Mouse (Mus musculus) small intestine, adult 2 months (tissue): Measurements from ENCODE around the gene Lin37. TPM values are rescaled to one million over a fixed set of nuclear protein-coding genes. Genes with fewer than 3 reads are reported as not detected.

Experiments
- H3K27ac ChIP-seq: fragments of 200-500 bp; 2 replicates; pipeline ENCODE4 v1.5.1; 2012; ENCODE audit warnings: low read depth, low read length, control low read depth, inconsistent platforms; ENCODE audit not compliant: insufficient read depth
- H3K27me3 ChIP-seq: fragments of 200-500 bp; 2 replicates; pipeline ENCODE4 v1.6.1; 2012; ENCODE audit warnings: mild to moderate bottlenecking, moderate library complexity, low read length, inconsistent platforms; ENCODE audit not compliant: control insufficient read depth, insufficient read depth
- H3K36me3 ChIP-seq: fragments of 200-500 bp; 2 replicates; pipeline ENCODE4 v1.6.1; 2012; ENCODE audit warnings: mild to moderate bottlenecking, low read length, control low read depth, inconsistent platforms; ENCODE audit not compliant: control insufficient read depth, insufficient read depth
- H3K4me1 ChIP-seq: fragments of 200-500 bp; 2 replicates; pipeline ENCODE4 v1.6.1; 2012; ENCODE audit warnings: low read length, inconsistent platforms, mixed read lengths; ENCODE audit not compliant: control insufficient read depth, insufficient read depth, insufficient read length
- H3K4me3 ChIP-seq: fragments of 200-500 bp; 2 replicates; pipeline ENCODE4 v1.5.1; 2012; ENCODE audit warnings: low read depth, mild to moderate bottlenecking, control low read depth, inconsistent platforms, low read length, moderate library complexity
- CTCF ChIP-seq: fragments of 200-500 bp; IDR thresholded peaks from 2 replicates; pipeline ENCODE4 v1.5.1; 2012; ENCODE audit warnings: low read depth, mild to moderate bottlenecking, control low read depth, inconsistent platforms, low read length, moderate library complexity, mixed read lengths; ENCODE audit not compliant: insufficient replicate concordance, insufficient read length; ENCODE audit errors: extremely low read depth
- POLR2A ChIP-seq: fragments of 200-500 bp; IDR thresholded peaks from 2 replicates; pipeline ENCODE4 v1.6.1; 2012; ENCODE audit warnings: low read depth, mild to moderate bottlenecking, control low read depth, inconsistent platforms, low read length, moderate library complexity
- WGBS: fragments of 180-500 bp; shearing (Covaris S2); methylation state at CpG from one replicate; pipeline ENCODE4 v1.1.7; 2018; 5-methylcytosine and 5-hydroxymethylcytosine counted together
- polyA plus RNA-seq: library from polyadenylated mRNA; depleted of rRNA; stranded (reverse); fragments of >200 nt; gene quantifications from 2 replicates; pipeline ENCODE4 v1.2.3, GENCODE M21; 2012; rRNA removed

Gene Lin37
- polyA plus RNA-seq: 23.7 and 37.9 TPM in 2 replicates

DNA sequence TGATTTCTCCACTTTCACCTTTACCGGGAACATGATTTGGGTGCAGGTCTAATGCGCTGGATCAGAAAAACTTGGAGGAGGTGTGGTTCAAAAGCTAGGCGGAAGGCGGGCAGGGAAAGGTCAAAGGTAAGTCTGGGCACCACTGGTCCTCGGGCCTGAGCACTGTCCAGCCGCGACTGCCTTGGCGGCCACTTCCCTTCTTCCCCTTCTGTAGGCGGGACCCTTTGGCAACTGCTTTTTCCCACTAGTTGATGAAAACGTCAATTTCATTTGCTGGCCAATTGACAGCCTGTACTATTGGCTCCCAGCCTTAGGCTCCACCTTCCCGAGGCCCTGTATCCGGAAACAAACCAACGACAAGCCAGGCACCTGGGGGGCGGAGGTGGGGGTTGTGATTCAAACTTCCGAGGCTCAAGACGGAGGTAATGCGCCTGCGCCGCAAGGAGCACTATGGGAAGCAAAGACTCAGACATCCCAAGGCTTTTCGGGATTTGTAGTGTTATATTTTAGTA is at the start of gene Lin37:
Gene Lin37, minus strand, starts transcription at position 396 of the 512 bp plus-strand sequence.
- H3K4me3 ChIP-seq: peak within 1 kb of the TSS; percentile 69
- TF ChIP-seq POLR2A (peak; percentile 66; the same call in 1 of the 2 replicates), CTCF (no peak)
- H3K4me1 ChIP-seq: peaks cover 9% of the 10 kb centered on the region; the same call in 1 of the 2 replicates
- WGBS: under 1% methylated on average over 20 of the region's 20 CpGs
- peak within 1 kb of the TSS; percentile 73 for H3K27ac ChIP-seq
- peaks cover 23% of the 10 kb centered on the region for H3K36me3 ChIP-seq
- H3K27me3 ChIP-seq: no peaks in the 10 kb centered on the region

DNA sequence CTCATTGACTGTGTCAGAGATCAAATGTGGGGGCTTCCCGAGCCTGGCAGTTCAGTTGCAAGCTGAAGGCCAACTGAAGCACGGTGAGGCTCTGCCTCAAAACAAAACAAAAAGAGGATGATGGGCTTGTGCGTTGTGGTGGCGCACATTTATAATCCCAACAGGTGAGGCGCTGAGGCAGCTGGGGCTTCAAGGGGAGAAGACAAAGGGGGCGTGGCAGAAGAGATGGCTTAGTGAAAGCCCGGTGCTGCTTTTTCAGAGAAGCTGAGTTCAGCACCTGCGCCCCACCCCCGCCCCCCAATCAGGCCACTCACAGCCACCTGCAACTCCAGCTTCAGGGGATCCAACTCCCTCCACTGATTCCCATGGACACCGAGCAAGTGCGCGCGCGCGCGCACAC is 48.8 kb upstream of the Lin37 start:
- Histone ChIP-seq H3K36me3 (no peaks in the 10 kb centered on the region), H3K4me1 (peaks cover 5% of the 10 kb centered on the region), H3K27ac (no peak overlapping the region), H3K4me3 (no peak overlapping the region), H3K27me3 (no peaks in the 10 kb centered on the region)
- 48% methylated on average over 16 of the region's 16 CpGs for WGBS
- TF ChIP-seq POLR2A (no peak), CTCF (no peak)

DNA sequence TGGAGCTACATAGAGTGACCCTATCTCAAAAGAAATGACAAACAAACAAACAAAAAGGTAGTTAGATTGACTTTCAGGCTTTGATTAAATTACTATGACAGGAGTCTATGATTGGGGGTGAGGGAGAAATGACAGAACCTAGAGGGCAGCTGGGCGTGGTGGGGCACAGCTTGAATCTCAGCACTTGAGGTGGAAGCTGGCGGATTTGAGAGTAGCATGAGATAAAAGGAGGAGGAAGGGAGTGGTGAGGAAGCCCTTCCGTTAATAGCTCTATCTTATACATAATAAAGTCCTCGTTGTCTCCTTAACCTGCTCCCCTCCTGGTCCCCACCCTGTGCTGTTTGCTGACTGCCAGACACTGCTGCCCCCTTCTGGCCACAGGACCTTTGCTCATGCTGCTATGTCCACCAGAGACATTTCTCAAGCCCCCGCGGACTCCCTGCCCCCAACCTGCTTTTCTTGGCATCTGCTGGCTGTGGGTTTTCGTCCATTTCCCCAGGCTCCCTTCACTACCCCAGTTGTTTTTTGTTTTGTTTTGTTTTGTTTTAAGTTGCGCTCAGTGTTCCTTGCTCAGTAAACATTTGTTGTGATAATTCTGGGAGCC is 48.2 kb upstream of the Lin37 start:
- Histone ChIP-seq H3K27ac (no peak overlapping the region), H3K4me3 (no peak overlapping the region), H3K27me3 (no peaks in the 10 kb centered on the region), H3K4me1 (peaks cover 9% of the 10 kb centered on the region), H3K36me3 (no peaks in the 10 kb centered on the region)
- no peak for TF ChIP-seq POLR2A
- peak; percentile 82 for TF ChIP-seq CTCF
- 17% methylated on average over 8 of the region's 8 CpGs for WGBS

DNA sequence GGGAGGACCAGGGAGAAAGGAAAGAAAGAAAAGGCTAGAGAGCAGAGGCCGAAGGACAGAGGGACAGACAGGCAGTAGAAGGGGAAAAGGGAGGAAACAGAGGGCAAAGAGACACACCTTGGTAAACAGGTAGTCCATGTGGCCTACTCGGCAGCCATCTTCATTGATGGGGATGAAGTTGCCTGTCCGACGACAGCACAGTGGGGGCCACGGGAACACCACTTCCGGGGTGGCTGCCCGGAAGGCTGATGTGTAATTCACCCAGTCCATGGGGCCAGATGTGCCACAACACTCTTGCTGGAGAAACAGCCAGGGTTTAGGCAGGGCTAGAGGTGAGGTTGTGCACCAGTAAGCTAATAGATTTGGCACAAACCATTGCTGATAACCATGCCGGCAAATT is 45.3 kb upstream of the Lin37 start:
- WGBS: 70% methylated on average over 8 of the region's 8 CpGs
- TF ChIP-seq POLR2A: no peak
- no peak for TF ChIP-seq CTCF
- H3K27ac ChIP-seq: no peak overlapping the region
- H3K36me3 ChIP-seq: no peaks in the 10 kb centered on the region
- H3K4me1 ChIP-seq: peaks cover 15% of the 10 kb centered on the region
- H3K27me3 ChIP-seq: no peaks in the 10 kb centered on the region
- H3K4me3 ChIP-seq: no peak overlapping the region

DNA sequence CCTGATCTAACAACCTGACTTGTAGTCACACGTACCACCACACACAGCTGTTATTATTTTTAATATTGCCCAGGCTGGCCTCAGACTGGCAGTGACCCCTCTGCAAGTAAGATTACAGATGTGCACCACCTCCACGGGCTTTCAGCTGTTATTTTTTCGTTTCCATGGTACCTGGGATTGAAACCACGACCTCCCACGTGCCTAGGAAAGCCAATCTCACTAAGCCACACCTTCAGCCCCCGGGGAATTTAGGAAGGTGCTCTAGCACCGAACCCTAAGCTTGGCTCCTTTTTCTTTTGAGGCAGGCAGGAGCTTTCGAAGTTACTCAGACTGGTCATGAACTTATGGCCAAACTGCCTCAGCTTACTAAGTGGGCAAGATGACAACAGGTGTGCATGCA is 44.8 kb upstream of the Lin37 start:
- no peak for TF ChIP-seq CTCF
- no peak for TF ChIP-seq POLR2A
- no peaks in the 10 kb centered on the region for H3K27me3 ChIP-seq
- no peak overlapping the region for H3K27ac ChIP-seq
- H3K4me1 ChIP-seq: peaks cover 18% of the 10 kb centered on the region
- 70% methylated on average over 8 of the region's 8 CpGs for WGBS
- no peaks in the 10 kb centered on the region for H3K36me3 ChIP-seq
- no peak overlapping the region for H3K4me3 ChIP-seq

DNA sequence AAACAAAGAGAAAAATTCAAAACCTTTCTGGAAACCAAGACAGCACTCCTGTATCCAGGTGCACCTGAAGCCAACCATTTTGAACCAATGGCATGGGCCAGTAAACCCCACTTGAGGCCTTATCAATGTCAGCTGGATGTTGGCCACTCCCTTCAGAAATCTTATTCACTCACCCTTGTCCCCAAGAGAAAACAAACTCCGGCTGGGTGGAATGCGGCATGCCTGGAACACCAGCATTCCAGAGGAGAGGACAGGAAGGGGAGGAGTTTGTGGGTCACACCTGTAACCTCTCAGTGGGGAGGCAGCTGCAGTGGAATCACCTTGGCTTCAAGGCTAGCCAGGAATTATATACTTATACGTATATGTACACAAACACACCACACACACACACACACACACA is 42.9 kb upstream of the Lin37 start:
- TF ChIP-seq POLR2A (no peak), CTCF (no peak)
- 16% methylated on average over 3 of the region's 3 CpGs for WGBS
- Histone ChIP-seq H3K27me3 (no peaks in the 10 kb centered on the region), H3K36me3 (no peaks in the 10 kb centered on the region), H3K27ac (peak overlapping the region; percentile 52), H3K4me3 (no peak overlapping the region), H3K4me1 (peaks cover 16% of the 10 kb centered on the region)

DNA sequence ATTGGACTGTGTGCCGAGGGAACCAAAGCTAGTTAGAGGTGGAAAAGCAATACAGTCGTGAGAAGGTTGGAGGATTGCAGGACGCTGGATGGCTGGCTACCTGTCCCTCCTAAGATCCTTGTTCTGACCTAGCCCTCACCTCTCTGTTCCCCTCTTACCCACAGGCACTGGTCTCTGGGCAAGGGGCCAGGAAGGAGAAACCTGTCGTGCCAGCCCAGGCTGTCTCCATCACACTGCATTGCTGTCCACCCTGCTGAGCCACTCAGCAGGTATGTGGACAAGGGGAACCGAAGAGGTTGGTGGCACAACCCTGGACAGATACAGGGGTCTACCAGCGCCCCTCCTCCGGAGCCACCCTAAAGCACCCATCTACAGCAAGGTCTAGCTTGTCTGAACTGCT is 41.0 kb upstream of the Lin37 start:
- Histone ChIP-seq H3K27ac (peak overlapping the region; percentile 32), H3K4me3 (no peak overlapping the region), H3K4me1 (peaks cover 13% of the 10 kb centered on the region; the same call in 1 of the 2 replicates), H3K36me3 (no peaks in the 10 kb centered on the region), H3K27me3 (no peaks in the 10 kb centered on the region)
- 41% methylated on average over 7 of the region's 7 CpGs for WGBS
- TF ChIP-seq CTCF (no peak), POLR2A (no peak)

DNA sequence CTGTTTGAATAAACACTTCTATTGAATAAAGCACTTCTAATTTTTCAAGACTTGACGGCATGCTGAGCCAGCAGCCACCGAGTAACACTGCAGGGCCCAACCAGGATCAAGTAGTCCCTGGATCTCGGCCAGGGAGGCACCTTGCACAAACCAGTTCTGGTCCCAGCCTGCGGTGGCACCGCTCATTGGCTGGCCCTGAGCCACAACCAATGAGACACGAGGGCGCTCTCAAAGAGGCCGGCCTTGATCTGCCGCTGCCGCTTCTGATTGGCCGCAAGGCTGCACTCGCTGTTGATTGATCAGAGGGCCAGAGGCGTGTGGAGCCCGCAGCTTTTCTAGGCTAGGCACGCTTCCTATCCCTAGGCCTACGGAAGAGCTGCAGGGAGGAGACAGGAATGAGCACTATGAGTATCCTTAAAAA is 40.3 kb upstream of the Lin37 start:
- under 1% methylated on average over 16 of the region's 16 CpGs for WGBS

More for the DNA sequence above, 40.3 kb upstream of the Lin37 start:
- Histone ChIP-seq H3K36me3 (no peaks in the 10 kb centered on the region), H3K4me1 (peaks cover 13% of the 10 kb centered on the region; the same call in 1 of the 2 replicates), H3K27ac (peak overlapping the region; percentile 32; the same call in 1 of the 2 replicates), H3K27me3 (no peaks in the 10 kb centered on the region), H3K4me3 (peak overlapping the region; percentile 14; the same call in 1 of the 2 replicates)
- TF ChIP-seq CTCF (no peak), POLR2A (no peak)
